Mouse (Mus musculus) heart, embryonic 14.5 days (tissue): Measurements from ENCODE around the gene Irf2bp1. TPM values are rescaled to one million over a fixed set of nuclear protein-coding genes. Genes with fewer than 3 reads are reported as not detected.

Source experiments
- ATAC-seq: fragments of 200-750 bp; cut with Nextera tagmentation; 2 replicates; pipeline ENCODE4 v1.8.0; 2017; ENCODE audit warnings: low read depth, moderate TSS enrichment; ENCODE audit not compliant: insufficient number of reproducible peaks, insufficient read depth, low FRiP score
- H3K27ac ChIP-seq, 2 experiments: fragments of 200-500 bp in 1 of 2; fragments of 300-500 bp in 1 of 2; sonication (generic) in 1 of 2; replicated peaks in 1 of 2; 2 replicates each; pipeline ENCODE4 v1.5.1; 2012 to 2014; ENCODE audit warnings: low read depth in 2 of 2, low read length in 2 of 2, control low read depth in 1 of 2, mild to moderate bottlenecking in 1 of 2, mixed read lengths in 1 of 2; ENCODE audit not compliant: control insufficient read depth in 1 of 2, insufficient read depth in 1 of 2
- H3K27me3 ChIP-seq: fragments of 300-500 bp; sonication (generic); 2 replicates; pipeline ENCODE4 v1.6.1; 2014; ENCODE audit warnings: mild to moderate bottlenecking, low read length, control low read depth; ENCODE audit not compliant: control insufficient read depth, insufficient read depth
- H3K36me3 ChIP-seq: fragments of 300-500 bp; sonication (generic); 2 replicates; pipeline ENCODE4 v1.6.1; 2014; ENCODE audit warnings: mild to moderate bottlenecking, control low read depth, low read length, mixed read lengths; ENCODE audit not compliant: control insufficient read depth, insufficient read depth
- H3K4me1 ChIP-seq, 2 experiments: fragments of 200-500 bp in 1 of 2; fragments of 300-500 bp in 1 of 2; sonication (generic) in 1 of 2; 2 replicates each; pipeline ENCODE4 v1.6.1; 2012 to 2014; ENCODE audit warnings: low read length in 2 of 2, control low read depth in 1 of 2, mixed read lengths in 1 of 2; ENCODE audit not compliant: control insufficient read depth in 2 of 2, insufficient read depth in 2 of 2
- H3K4me2 ChIP-seq: fragments of 300-500 bp; sonication (generic); 2 replicates; pipeline ENCODE4 v1.6.1; 2014; ENCODE audit warnings: mild to moderate bottlenecking, low read length
- H3K4me3 ChIP-seq, 2 experiments: fragments of 200-500 bp in 1 of 2; fragments of 300-500 bp in 1 of 2; sonication (generic) in 1 of 2; 2 replicates each; pipeline ENCODE4 v1.5.1; 2012 to 2014; ENCODE audit warnings: low read length in 2 of 2, mild to moderate bottlenecking in 2 of 2, control low read depth in 1 of 2, low read depth in 1 of 2, moderate library complexity in 1 of 2; ENCODE audit not compliant: control insufficient read depth in 1 of 2, insufficient read depth in 1 of 2
- H3K9ac ChIP-seq: fragments of 300-500 bp; sonication (generic); 2 replicates; pipeline ENCODE4 v1.6.1; 2014; ENCODE audit warnings: mild to moderate bottlenecking, low read length
- H3K9me3 ChIP-seq: fragments of 300-500 bp; sonication (generic); 2 replicates; pipeline ENCODE4 v1.6.1; 2016; ENCODE audit warnings: low read length, control low read depth; ENCODE audit not compliant: control insufficient read depth
- WGBS: fragments of 180-500 bp; shearing (Covaris S2); extraction: QIAGEN DNeasy Blood & Tissue Kit; methylation state at CpG from one replicate; pipeline ENCODE4 v1.1.7; 2014; 5-methylcytosine and 5-hydroxymethylcytosine counted together
- polyA plus RNA-seq: library from polyadenylated mRNA; unstranded; fragments of >200 nt; fragmentation: Nextera tagmentation; extraction: Ambion mirVana; gene quantifications from 2 replicates; pipeline ENCODE4 v1.2.1, GENCODE M21; 2014

The Irf2bp1 gene
- polyA plus RNA-seq, 1 experiment from 2014 or later = 17.8 TPM

- Histone ChIP-seq H3K36me3 (no peaks in the 10 kb centered on the region), H3K9me3 (no peaks in the 10 kb centered on the region), H3K4me1 (0 out of 4 replicates have a peak, but pooled peaks cover 0 to 1% of the 10 kb centered on the region in 2 experiments), H3K27me3 (peaks cover 27% of the 10 kb centered on the region), H3K9ac (no peak overlapping the region), H3K4me3 (no peak overlapping the region), H3K27ac (no peak overlapping the region), H3K4me2 (no peak overlapping the region)
- ATAC-seq = no peak
- 85% methylated on average over 7 of the region's 7 CpGs for WGBS
These were observed 14.1 kb downstream of the Irf2bp1 start for GRCm38 (mm10) chr7:19017909-19018308.

GRCm38 (mm10) chr7:19021048-19021447, 17.2 kb downstream of the Irf2bp1 start:
- no peaks in the 10 kb centered on the region for H3K36me3 ChIP-seq
- H3K4me1 ChIP-seq = peaks cover 4 to 19% of the 10 kb centered on the region in 2 experiments
- 17% methylated on average over 8 of the region's 8 CpGs for WGBS
- no peaks in the 10 kb centered on the region for H3K9me3 ChIP-seq
- no peak overlapping the region for H3K9ac ChIP-seq
- H3K4me2 ChIP-seq = no peak overlapping the region
- peaks cover 37% of the 10 kb centered on the region for H3K27me3 ChIP-seq
- ATAC-seq = no peak
- H3K27ac ChIP-seq = no peak overlapping the region
- H3K4me3 ChIP-seq = no peak overlapping the region

GRCm38 (mm10) chr7:19022189-19022958, 18.5 kb downstream of the Irf2bp1 start:
- H3K4me3 ChIP-seq = no peak overlapping the region
- H3K27ac ChIP-seq = no peak overlapping the region
- no peak overlapping the region for H3K9ac ChIP-seq
- H3K4me2 ChIP-seq = no peak overlapping the region
- H3K4me1 ChIP-seq = peaks cover 7 to 22% of the 10 kb centered on the region in 2 experiments
- H3K36me3 ChIP-seq = no peaks in the 10 kb centered on the region
- no peak for ATAC-seq
- peaks cover 37% of the 10 kb centered on the region for H3K27me3 ChIP-seq
- no peaks in the 10 kb centered on the region for H3K9me3 ChIP-seq
- WGBS = 45% methylated on average over 18 of the region's 18 CpGs

- 0 out of 2 replicates have a peak, but pooled peaks have one; percentile 6 for ATAC-seq
These were observed 19.5 kb downstream of the Irf2bp1 start, which contains the start of gene Foxa3 for GRCm38 (mm10) chr7:19023357-19023814. Gene Foxa3, minus strand, starts transcription at chr7:19023538.

GRCm38 (mm10) chr7:19024096-19024506, 20.3 kb downstream of the Irf2bp1 start, which contains the start of gene Sympk:
Gene Sympk, plus strand, starts transcription at chr7:19024377.
- H3K36me3 ChIP-seq = peaks cover 7% of the 10 kb centered on the region
- no peaks in the 10 kb centered on the region for H3K9me3 ChIP-seq
- H3K9ac ChIP-seq = peak within 1 kb of the TSS; percentile 97
- H3K4me2 ChIP-seq = peak within 1 kb of the TSS; percentile 87
- ATAC-seq = peak; percentile 91
- peaks cover 37% of the 10 kb centered on the region for H3K27me3 ChIP-seq
- H3K4me1 ChIP-seq = peaks cover 7 to 22% of the 10 kb centered on the region in 2 experiments
- H3K4me3 ChIP-seq = peak within 1 kb of the TSS; percentile 95 to 99
- 0% methylated on average over 50 of the region's 50 CpGs for WGBS
- H3K27ac ChIP-seq = peak within 1 kb of the TSS; percentile 59 to 72

More at GRCm38 (mm10) chr7:19023357-19023814, 19.5 kb downstream of the Irf2bp1 start, which contains the start of gene Foxa3:
- Histone ChIP-seq H3K4me1 (peaks cover 7 to 22% of the 10 kb centered on the region in 2 experiments), H3K4me2 (peak within 1 kb of the TSS; percentile 87), H3K36me3 (no peaks in the 10 kb centered on the region; the same call in 1 of the 2 replicates), H3K4me3 (peak within 1 kb of the TSS; percentile 95 to 99), H3K9me3 (no peaks in the 10 kb centered on the region), H3K27ac (peak within 1 kb of the TSS in 1 of 2 experiments; percentile 59; a peak in 2 of 4 replicates), H3K27me3 (peaks cover 37% of the 10 kb centered on the region), H3K9ac (peak within 1 kb of the TSS; percentile 97)
- 3% methylated on average over 30 of the region's 30 CpGs for WGBS

GRCm38 (mm10) chr7:19024581-19025255, 20.9 kb downstream of the Irf2bp1 start:
- 2% methylated on average over 36 of the region's 36 CpGs for WGBS
- H3K27ac ChIP-seq = peak overlapping the region; percentile 59 to 72
- no peaks in the 10 kb centered on the region for H3K9me3 ChIP-seq
- peaks cover 37% of the 10 kb centered on the region for H3K27me3 ChIP-seq
- peak overlapping the region; percentile 95 to 99 for H3K4me3 ChIP-seq
- peak; percentile 23 for ATAC-seq
- peak overlapping the region; percentile 87 for H3K4me2 ChIP-seq
- H3K36me3 ChIP-seq = peaks cover 13% of the 10 kb centered on the region
- H3K4me1 ChIP-seq = peaks cover 7 to 22% of the 10 kb centered on the region in 2 experiments
- H3K9ac ChIP-seq = peak overlapping the region; percentile 97

GRCm38 (mm10) chr7:19028067-19028466, 24.2 kb downstream of the Irf2bp1 start:
- Histone ChIP-seq H3K9me3 (no peaks in the 10 kb centered on the region), H3K27ac (no peak overlapping the region), H3K36me3 (peaks cover 45% of the 10 kb centered on the region), H3K27me3 (peaks cover 9% of the 10 kb centered on the region), H3K4me2 (no peak overlapping the region), H3K4me3 (no peak overlapping the region), H3K9ac (no peak overlapping the region), H3K4me1 (peaks cover 7 to 22% of the 10 kb centered on the region in 2 experiments)
- ATAC-seq = no peak
